Mouse (Mus musculus) lung, postnatal 0 days (tissue): ENCODE results near the gene Bcl2l11.

Source experiments
- CTCF ChIP-seq: IDR thresholded peaks from 2 replicates; pipeline ENCODE4 v1.5.1; 2016; ENCODE audit warnings: antibody characterized with exemption, mild to moderate bottlenecking
- EP300 ChIP-seq: IDR thresholded peaks from 2 replicates; pipeline ENCODE4 v1.6.1; 2016; ENCODE audit warnings: antibody characterized with exemption, mild to moderate bottlenecking, control low read depth

DNA sequence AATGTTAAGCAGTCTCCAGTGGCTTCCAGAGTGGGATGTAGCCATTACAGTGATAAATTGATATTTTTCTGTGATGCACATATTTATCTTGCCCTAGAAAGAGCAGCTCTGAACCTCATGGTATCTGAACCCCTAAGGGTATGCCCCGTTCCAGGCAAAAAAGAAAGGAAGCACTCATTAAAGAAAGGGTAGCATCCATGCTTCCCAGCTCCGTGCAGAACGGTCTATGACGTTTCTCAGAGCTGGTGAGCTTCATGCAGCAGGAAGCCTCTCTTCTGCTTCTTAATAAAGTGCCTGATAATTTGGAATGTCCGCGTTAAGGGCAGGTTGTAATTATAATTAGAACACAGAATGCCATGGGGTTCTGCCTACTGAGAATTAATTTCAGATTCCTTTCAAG lies 46.5 kb upstream of the Bcl2l11 start:
- no peak for TF ChIP-seq CTCF
- no peak for TF ChIP-seq EP300
